Mouse (Mus musculus) liver, adult 2 months (tissue): ENCODE results near the gene Bcl9. TPM values are rescaled to one million over a fixed set of nuclear protein-coding genes. Genes with fewer than 3 reads are reported as not detected.

Source experiments
- DNase-seq: peaks from one replicate; pipeline ENCODE4 v3.0.0-alpha.2; 2011; ENCODE audit warnings: low read depth, low spot score; ENCODE audit errors: extremely low read depth
- H3K27ac ChIP-seq: fragments of 200-500 bp; replicated peaks from 2 replicates; pipeline ENCODE4 v1.5.1; 2012; ENCODE audit warnings: low read depth, mild to moderate bottlenecking, control low read depth, inconsistent platforms, low read length; ENCODE audit not compliant: insufficient read depth
- H3K27me3 ChIP-seq: fragments of 200-500 bp; 2 replicates; pipeline ENCODE4 v1.6.1; 2012; ENCODE audit warnings: mild to moderate bottlenecking, moderate library complexity, low read length, inconsistent platforms; ENCODE audit not compliant: control insufficient read depth, insufficient read depth
- H3K36me3 ChIP-seq: fragments of 200-500 bp; 2 replicates; pipeline ENCODE4 v1.6.1; 2012; ENCODE audit warnings: low read length, inconsistent platforms; ENCODE audit not compliant: control insufficient read depth, insufficient read depth
- H3K4me1 ChIP-seq: fragments of 200-500 bp; 2 replicates; pipeline ENCODE4 v1.6.1; 2011; ENCODE audit warnings: low read length; ENCODE audit not compliant: control insufficient read depth, insufficient read depth
- H3K4me3 ChIP-seq: fragments of 200-500 bp; 2 replicates; pipeline ENCODE4 v1.5.1; 2011; ENCODE audit warnings: low read depth, mild to moderate bottlenecking, control low read depth, low read length, moderate library complexity; ENCODE audit not compliant: insufficient read depth
- H3K79me2 ChIP-seq: fragments of 200-500 bp; 2 replicates; pipeline ENCODE4 v1.6.1; 2012; ENCODE audit warnings: inconsistent platforms, mild to moderate bottlenecking, low read length, moderate library complexity; ENCODE audit not compliant: control insufficient read depth, insufficient read depth
- H3K9ac ChIP-seq: fragments of 200-500 bp; 2 replicates; pipeline ENCODE4 v1.6.1; 2012; ENCODE audit warnings: low read depth, mild to moderate bottlenecking, control low read depth, inconsistent platforms, low read length
- CTCF ChIP-seq: fragments of 200-500 bp; IDR thresholded peaks from 2 replicates; pipeline ENCODE4 v1.5.1; 2011; ENCODE audit warnings: low read depth, low read length, control low read depth
- POLR2A ChIP-seq: fragments of 200-500 bp; IDR thresholded peaks from 2 replicates; pipeline ENCODE4 v1.6.1; 2011; ENCODE audit warnings: low read length, control low read depth; ENCODE audit not compliant: insufficient read depth; ENCODE audit errors: extremely low read depth
- WGBS: fragments of 180-500 bp; shearing (Covaris S2); methylation state at CpG from one replicate; pipeline ENCODE4 v1.1.7; 2018; 5-methylcytosine and 5-hydroxymethylcytosine counted together
- polyA plus RNA-seq: library from polyadenylated mRNA; depleted of rRNA; stranded (reverse); fragments of >200 nt; gene quantifications from 2 replicates; pipeline ENCODE4 v1.2.3, GENCODE M21; 2012
- total RNA-seq: library from RNA; depleted of rRNA; stranded (reverse); fragments of >200 nt; gene quantifications from 2 replicates; pipeline ENCODE4 v1.2.3, GENCODE M21; 2014

Bcl9 gene
- total and polyA plus RNA-seq, 2 experiments: 1.0 to 3.1 TPM

- Histone ChIP-seq H3K36me3 (no peaks in the 10 kb centered on the region), H3K9ac (no peak overlapping the region), H3K27ac (no peak overlapping the region), H3K4me1 (no peaks in the 10 kb centered on the region), H3K27me3 (no peaks in the 10 kb centered on the region), H3K79me2 (no peaks in the 10 kb centered on the region), H3K4me3 (no peak overlapping the region)
- TF ChIP-seq POLR2A (no peak), CTCF (0 out of 2 replicates have a peak, but pooled peaks have one; percentile 3)
- peak; percentile 10 for DNase-seq
- WGBS: 85% methylated on average over 12 of the region's 12 CpGs
These were observed 34.5 kb upstream of the Bcl9 start for GRCm38 (mm10) chr3:97332172-97332571.

GRCm38 (mm10) chr3:97327809-97328208 is 30.1 kb upstream of the Bcl9 start:
- WGBS: 93% methylated on average over 2 of the region's 2 CpGs
- H3K27me3 ChIP-seq: no peaks in the 10 kb centered on the region
- H3K4me1 ChIP-seq: no peaks in the 10 kb centered on the region
- H3K27ac ChIP-seq: no peak overlapping the region
- no peak overlapping the region for H3K9ac ChIP-seq
- no peak for TF ChIP-seq POLR2A
- no peaks in the 10 kb centered on the region for H3K79me2 ChIP-seq
- H3K4me3 ChIP-seq: no peak overlapping the region
- no peak for DNase-seq
- no peaks in the 10 kb centered on the region for H3K36me3 ChIP-seq

GRCm38 (mm10) chr3:97327356-97327755 is 29.6 kb upstream of the Bcl9 start:
- Histone ChIP-seq H3K36me3 (no peaks in the 10 kb centered on the region), H3K4me1 (no peaks in the 10 kb centered on the region), H3K27me3 (no peaks in the 10 kb centered on the region), H3K9ac (no peak overlapping the region), H3K4me3 (no peak overlapping the region), H3K27ac (no peak overlapping the region), H3K79me2 (no peaks in the 10 kb centered on the region)
- 95% methylated on average over 1 of the region's 1 CpGs for WGBS
- TF ChIP-seq POLR2A (no peak), CTCF (no peak)
- DNase-seq: no peak

- Histone ChIP-seq H3K36me3 (no peaks in the 10 kb centered on the region), H3K9ac (no peak overlapping the region), H3K79me2 (no peaks in the 10 kb centered on the region), H3K27ac (no peak overlapping the region), H3K4me1 (no peaks in the 10 kb centered on the region), H3K4me3 (no peak overlapping the region), H3K27me3 (no peaks in the 10 kb centered on the region)
- TF ChIP-seq POLR2A: no peak
- TF ChIP-seq CTCF: no peak
- WGBS: 90% methylated on average over 15 of the region's 15 CpGs
- no peak for DNase-seq
These were observed 28.1 kb upstream of the Bcl9 start for GRCm38 (mm10) chr3:97325621-97326345.

- 67% methylated on average over 17 of the region's 17 CpGs for WGBS
- H3K27me3 ChIP-seq: no peaks in the 10 kb centered on the region
- H3K79me2 ChIP-seq: no peaks in the 10 kb centered on the region
- H3K9ac ChIP-seq: no peak overlapping the region
- TF ChIP-seq POLR2A (no peak), CTCF (no peak)
- H3K27ac ChIP-seq: no peak overlapping the region
- H3K4me3 ChIP-seq: no peak overlapping the region
- H3K36me3 ChIP-seq: no peaks in the 10 kb centered on the region
- no peak for DNase-seq
- no peaks in the 10 kb centered on the region for H3K4me1 ChIP-seq
These were observed 26.3 kb upstream of the Bcl9 start for GRCm38 (mm10) chr3:97324046-97324445.

GRCm38 (mm10) chr3:97317302-97317701 is 19.6 kb upstream of the Bcl9 start:
- Histone ChIP-seq H3K4me3 (no peak overlapping the region), H3K4me1 (no peaks in the 10 kb centered on the region), H3K36me3 (no peaks in the 10 kb centered on the region), H3K9ac (no peak overlapping the region), H3K27ac (no peak overlapping the region), H3K27me3 (no peaks in the 10 kb centered on the region), H3K79me2 (no peaks in the 10 kb centered on the region)
- TF ChIP-seq CTCF (no peak), POLR2A (no peak)
- DNase-seq: no peak
- 78% methylated on average over 3 of the region's 3 CpGs for WGBS
